Mouse (Mus musculus) gastrocnemius, postnatal 14 days (tissue): ENCODE measurements around the gene Trp53tg5. TPM values are rescaled to one million over a fixed set of nuclear protein-coding genes. Genes with fewer than 3 reads are reported as not detected.

Source experiments
- DNase-seq: peaks from one replicate; pipeline ENCODE4 v3.0.0; 2021; ENCODE audit warnings: mixed read lengths
- intact Hi-C: fragments of 180-260 bp; cut with DNase I; formaldehyde crosslinking; loops from one replicate; pipeline ENCODE4 v1.15.1; 2025; ENCODE audit warnings: low total_unique reads
- long read RNA-seq, 2 experiments: library from polyadenylated mRNA; stranded (forward); transcript quantifications; one replicate each; pipeline ENCODE4 v2.0.0; 2021
- total RNA-seq, 2 experiments: library from RNA; stranded (reverse); gene quantifications; 2 replicates each; pipeline ENCODE4 v1.2.3; 2021

Gene Trp53tg5
- not detected for total RNA-seq
- long read RNA-seq, experiment 1 = 0 reads
- long read RNA-seq, experiment 2 = 0 reads

GRCm38 (mm10) chr2:164473624-164474023 is at the start of gene Trp53tg5:
Trp53tg5 (minus strand) TSS chr2:164473724.
- intact Hi-C loops = loop anchor here (5.0 kb wide), 1 partner anchor 39 kb away; no protein-coding TSS in a partner anchor

GRCm38 (mm10) chr2:164522280-164522679 is 48.8 kb upstream of the Trp53tg5 start:
- intact Hi-C loops = no loop called here

More at GRCm38 (mm10) chr2:164473624-164474023, at the start of gene Trp53tg5:
- no peak for DNase-seq

DNA sequence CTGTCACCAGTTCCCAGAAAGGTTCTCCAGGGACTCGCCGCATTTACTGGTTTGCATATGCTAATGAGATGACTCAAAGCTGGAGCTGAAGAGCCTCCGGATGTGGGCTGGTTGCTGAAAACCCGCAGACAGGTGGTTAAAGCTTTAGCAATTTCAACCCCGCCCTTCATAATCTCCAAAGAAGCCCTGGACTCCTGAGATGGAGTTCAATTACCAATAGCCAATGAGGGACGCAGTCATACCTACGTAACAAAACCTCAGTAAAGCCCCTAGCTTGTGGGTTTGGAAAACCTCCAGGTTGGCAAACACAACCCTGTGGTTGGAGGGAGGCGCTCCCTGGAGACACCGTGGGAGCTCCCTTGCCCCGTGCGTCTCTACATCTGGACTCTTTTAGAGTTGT is 48.3 kb upstream of the Trp53tg5 start:
- no peak for DNase-seq
- intact Hi-C loops = no loop called here

More at GRCm38 (mm10) chr2:164522280-164522679, 48.8 kb upstream of the Trp53tg5 start:
- no peak for DNase-seq

- peak; percentile 42 for DNase-seq
- intact Hi-C loops = no loop called here
These were observed 47.3 kb upstream of the Trp53tg5 start for GRCm38 (mm10) chr2:164520782-164521181.

DNA sequence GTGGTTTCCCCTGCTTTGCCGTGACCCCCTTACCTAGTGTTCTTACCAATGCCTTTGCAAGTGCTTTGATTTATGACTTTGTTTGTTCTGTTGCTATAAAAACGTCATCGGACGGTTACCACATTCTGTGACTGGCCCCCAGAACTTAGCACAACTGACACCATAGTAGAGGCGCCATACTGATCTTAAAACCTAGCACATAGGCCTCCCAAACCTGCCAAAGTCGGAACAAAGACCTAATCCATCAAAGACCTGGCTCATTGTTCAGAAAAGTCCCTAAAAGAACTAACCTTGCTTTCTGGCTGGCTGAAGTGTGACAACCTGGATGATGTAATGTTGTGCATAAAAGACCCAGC is 45.6 kb upstream of the Trp53tg5 start:
- DNase-seq = no peak
- intact Hi-C loops = loop anchor here (2.0 kb wide), 1 partner anchor 104 kb away; no protein-coding TSS in a partner anchor

- intact Hi-C loops = loop anchor here (2.0 kb wide), 1 partner anchor 104 kb away; no protein-coding TSS in a partner anchor
- no peak for DNase-seq
These were observed 45.0 kb upstream of the Trp53tg5 start for GRCm38 (mm10) chr2:164518266-164519170.

- intact Hi-C loops = loop anchor here (2.0 kb wide), 1 partner anchor 103 kb away; no protein-coding TSS in a partner anchor
- DNase-seq = peak; percentile 48
These were observed 44.1 kb upstream of the Trp53tg5 start for GRCm38 (mm10) chr2:164517485-164518221.

- intact Hi-C loops = no loop called here
These were observed 43.1 kb upstream of the Trp53tg5 start for GRCm38 (mm10) chr2:164516592-164516991.

DNA sequence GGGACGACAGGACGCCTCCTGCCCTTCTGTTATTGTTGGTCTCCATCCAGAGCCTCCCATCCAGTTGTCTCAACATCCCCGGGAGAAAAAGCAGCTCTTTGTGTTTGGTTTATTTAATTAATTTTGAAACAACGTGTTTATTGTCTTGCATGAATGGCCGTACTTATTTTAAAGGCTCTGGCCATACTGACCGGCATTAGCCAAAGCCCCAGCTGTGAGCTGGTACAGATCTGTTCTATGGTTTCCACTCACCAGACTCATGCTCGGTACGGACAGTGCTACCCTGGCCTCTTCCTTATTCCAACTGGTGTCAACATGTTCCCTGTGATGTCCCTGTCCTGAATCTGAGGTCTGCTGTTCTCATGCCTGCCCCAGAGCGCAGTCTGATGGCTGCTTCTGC is 42.4 kb upstream of the Trp53tg5 start:
- intact Hi-C loops = no loop called here
- DNase-seq = no peak

More at GRCm38 (mm10) chr2:164516592-164516991, 43.1 kb upstream of the Trp53tg5 start:
- DNase-seq = no peak

DNA sequence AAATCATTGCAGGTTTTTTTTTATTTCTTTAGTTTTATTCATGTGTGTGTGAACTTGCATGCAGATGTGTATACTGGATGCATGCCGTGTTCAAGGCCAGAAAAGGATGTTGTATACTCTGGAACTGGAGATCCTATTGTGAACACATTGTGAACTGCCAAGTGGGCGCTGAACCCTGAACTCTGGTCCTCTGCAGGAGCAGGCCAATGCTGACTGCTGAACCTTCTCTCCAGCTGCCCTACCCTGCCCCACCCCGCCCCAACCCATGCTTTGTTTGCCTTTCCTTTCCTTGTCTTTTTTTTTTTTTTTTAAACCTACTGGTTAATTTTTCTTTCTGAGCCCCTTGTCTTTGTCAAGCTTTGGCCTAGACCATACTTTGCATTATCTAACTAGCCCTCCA is 41.4 kb upstream of the Trp53tg5 start:
- DNase-seq = no peak
- intact Hi-C loops = loop anchor here (5.0 kb wide), 1 partner anchor 43 kb away; the partner anchor contains the start of gene Trp53tg5

GRCm38 (mm10) chr2:164513389-164513788 is 39.9 kb upstream of the Trp53tg5 start:
- intact Hi-C loops = loop anchor here (5.0 kb wide), 1 partner anchor 41 kb away; the partner anchor contains the start of gene Trp53tg5
- no peak for DNase-seq

- intact Hi-C loops = loop anchor here (5.0 kb wide), 1 partner anchor 40 kb away; the partner anchor contains the start of gene Trp53tg5
- no peak for DNase-seq
These were observed 38.8 kb upstream of the Trp53tg5 start for GRCm38 (mm10) chr2:164512121-164512909.

DNA sequence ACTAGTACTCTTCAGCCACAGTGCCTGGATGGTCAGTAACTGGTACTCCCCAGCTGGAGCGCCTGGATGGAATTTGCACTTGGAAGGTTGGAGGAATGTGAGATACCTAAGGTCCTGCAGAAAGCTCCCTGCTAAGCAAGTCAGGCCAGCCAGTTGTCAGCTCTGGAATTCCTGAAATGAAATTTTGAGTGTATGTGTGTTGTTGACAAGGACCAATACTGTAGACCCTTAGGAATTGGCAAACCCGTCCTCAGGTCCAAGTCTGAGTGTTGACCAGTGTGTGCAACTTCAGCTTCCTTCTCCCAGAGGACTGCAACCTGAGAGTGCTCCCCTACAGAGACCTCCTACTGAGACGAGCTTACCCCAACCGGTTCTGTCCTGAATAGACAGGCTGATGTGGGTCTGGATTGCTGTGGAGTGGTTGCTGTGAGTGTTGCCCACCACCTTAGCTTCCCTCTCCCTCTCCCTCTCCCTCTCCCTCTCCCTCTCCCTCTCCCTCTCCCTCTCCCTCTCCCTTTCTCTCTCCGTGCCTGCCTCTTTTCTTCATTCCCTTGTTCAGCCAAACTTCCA is 37.2 kb upstream of the Trp53tg5 start:
- no peak for DNase-seq
- intact Hi-C loops = loop anchor here (5.0 kb wide), 1 partner anchor 38 kb away; the partner anchor contains the start of gene Trp53tg5

DNA sequence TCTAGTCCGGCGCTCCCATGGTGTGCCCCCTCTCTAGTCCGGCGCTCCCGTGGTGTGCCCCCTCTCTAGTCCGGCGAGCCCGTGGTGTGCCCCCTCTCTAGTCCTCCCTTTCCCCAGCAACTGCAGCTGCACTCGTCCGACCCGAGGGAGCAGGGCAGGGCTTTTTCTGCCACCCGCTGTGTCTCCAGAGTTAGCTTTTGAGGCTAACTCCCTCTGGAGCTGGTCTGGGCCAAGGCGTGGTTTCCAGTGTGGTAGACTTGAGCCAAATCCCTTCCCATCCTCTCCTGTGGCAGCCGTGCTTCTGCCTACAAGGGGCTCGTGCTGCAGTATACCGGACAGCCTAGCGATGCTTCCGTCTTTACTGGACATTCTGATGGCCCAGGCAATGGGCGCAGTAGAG is 34.3 kb upstream of the Trp53tg5 start:
- intact Hi-C loops = no loop called here
- DNase-seq = no peak

DNA sequence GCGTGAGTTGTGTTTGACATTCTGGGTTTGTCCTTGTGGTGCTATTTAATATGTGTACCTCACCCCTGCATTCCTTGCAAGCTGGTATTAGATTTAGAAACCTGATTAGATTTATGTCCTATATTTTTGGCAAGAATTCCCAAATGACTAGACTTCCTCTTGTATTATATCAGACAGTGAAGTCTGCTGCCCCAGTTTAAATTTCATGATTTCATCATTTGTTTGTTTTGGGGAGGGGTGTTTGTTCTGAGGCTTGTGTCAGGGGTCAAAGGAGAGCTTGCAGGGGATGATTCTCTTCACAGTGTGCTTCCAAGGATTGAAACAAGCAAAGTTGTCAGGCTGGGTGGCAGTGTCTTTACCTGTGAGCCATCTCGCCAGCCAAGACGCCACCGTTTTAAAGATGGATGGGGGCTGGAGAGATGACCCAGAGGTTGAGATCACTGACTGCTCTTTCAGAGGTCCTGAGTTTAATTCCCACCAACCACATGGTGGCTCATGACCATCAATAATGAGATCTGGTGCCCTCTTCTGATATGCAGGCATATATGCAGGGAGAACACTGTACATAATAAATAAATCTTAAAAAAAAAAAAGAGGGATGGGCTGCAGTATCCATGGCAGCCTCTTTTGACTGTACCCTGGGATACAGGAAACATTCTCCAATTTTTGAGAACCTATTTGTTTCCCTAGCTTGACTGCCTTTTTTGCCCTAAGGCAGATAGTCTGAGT is 32.3 kb upstream of the Trp53tg5 start:
- no peak for DNase-seq
- intact Hi-C loops = no loop called here

DNA sequence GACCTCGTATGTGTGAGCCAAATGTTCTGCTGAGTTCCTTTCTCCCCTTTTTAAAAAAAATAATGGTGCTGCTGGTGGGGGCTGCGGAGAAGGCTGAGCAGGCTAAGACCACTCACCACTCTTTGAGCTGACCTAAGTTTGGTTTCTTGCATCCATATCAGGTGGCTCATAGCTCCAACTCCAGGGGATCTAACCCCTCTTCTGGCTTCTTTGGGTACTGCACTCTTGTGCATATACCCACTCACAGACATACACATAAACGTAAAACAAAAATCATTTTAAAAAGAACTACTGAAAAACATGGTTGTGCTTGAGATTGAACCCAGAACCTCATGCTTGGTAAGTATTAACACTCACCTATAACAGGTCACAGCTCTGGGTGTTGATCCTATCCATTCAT is 31.4 kb upstream of the Trp53tg5 start:
- intact Hi-C loops = no loop called here
- no peak for DNase-seq

- intact Hi-C loops = no loop called here
- DNase-seq = no peak
These were observed 27.0 kb upstream of the Trp53tg5 start for GRCm38 (mm10) chr2:164500511-164500910.

DNA sequence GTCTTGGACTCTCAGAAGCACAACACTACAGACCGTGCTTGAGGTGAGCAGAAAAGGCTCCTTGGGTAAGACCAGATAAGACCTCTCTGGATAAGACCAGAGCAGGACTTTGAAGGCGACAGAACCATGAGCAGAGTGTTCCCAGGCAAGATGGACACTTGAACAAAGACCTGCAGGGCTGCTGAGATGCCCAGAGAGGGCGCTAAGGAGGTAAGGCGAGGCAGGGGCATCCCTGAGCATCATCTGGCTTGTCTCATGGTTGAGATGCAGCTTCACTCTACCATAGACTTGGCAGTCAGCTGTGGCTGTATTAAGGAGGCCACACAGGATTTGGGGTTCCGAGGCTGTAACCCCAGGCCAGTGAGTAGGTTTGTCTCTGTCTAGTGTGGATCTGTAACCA is 25.8 kb upstream of the Trp53tg5 start:
- intact Hi-C loops = no loop called here
- DNase-seq = no peak
